In the genomic region with DNA sequence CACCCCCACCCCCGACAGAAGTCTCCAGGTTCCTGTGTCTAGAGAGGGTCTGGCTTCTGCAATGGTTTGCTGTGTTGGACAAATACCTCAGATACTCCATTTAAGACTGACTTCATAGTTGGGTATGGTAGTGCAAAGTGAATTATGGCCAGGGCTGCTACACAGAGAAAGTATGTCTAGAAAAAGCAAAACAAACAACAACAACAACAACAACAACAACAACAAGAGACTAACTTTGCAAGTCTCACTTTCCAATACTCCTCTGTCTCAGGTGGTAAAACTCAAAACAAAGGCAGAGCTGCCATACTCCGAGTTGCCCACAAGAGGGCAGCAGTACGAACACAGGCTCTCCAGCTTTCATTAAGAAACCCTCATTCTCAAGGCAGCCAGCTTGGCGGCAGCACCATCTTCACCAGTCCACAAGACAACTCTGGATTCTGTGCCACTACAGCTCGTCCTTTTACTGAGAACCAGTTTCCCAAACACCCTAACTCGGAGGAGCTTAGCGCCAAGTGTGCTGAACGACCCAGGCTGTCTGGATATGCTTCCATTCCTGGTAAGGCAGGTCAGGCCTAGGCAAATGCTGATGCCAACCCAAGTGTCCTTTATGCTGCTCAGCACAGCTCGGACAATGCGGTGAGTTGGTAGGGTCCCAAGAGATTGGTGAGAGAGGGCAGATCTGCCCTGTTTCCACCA, we compare ENCODE assay signal across 7 mouse cellular contexts.
A peak's percentile ranks its signal among the peaks of the same experiment; 100 is the strongest.
DNase-seq lines count a peak whose midpoint lies in the region; ATAC-seq lines count a peak whose summit lies in the region.

No protein-coding gene starts in this region.

- H3K27me3 ChIP-seq in hindbrain, embryonic 16.5 days (replicated peaks; ENCODE audit: control insufficient read depth, insufficient read depth, low read length) = no peaks in the 10 kb centered on the region

- ATAC-seq in hindbrain, embryonic 16.5 days = peak; percentile 81
- peak; percentile 76 for ATAC-seq in megakaryocyte progenitor cell, adult 5-6 weeks (replicated peaks; ENCODE audit: poor library complexity)

- DNase-seq in adrenal gland, adult 8-10 months = peak; percentile 53
- DNase-seq in cerebellum, postnatal 4 days (ENCODE audit: low spot score in 2 of 2) = peak; percentile 65 to 77
- peak; percentile 79 to 91 for DNase-seq in frontal cortex, postnatal 36 days (ENCODE audit: low spot score in 2 of 2)
- peak; percentile 72 to 75 for DNase-seq in layer of hippocampus, postnatal 36 days
- peak; percentile 67 for DNase-seq in right cerebral cortex, postnatal 4 days

- no peak overlapping the region for H3K9ac ChIP-seq in hindbrain, embryonic 16.5 days (ENCODE audit: low read depth, low read length)

- no peaks in the 10 kb centered on the region for H3K9me3 ChIP-seq in hindbrain, embryonic 16.5 days (ENCODE audit: control insufficient read depth, low read length)

- peak overlapping the region; percentile 14 for H3K27ac ChIP-seq in hindbrain, embryonic 16.5 days (ENCODE audit: low read depth, low read length)

- no peak overlapping the region for H3K4me2 ChIP-seq in hindbrain, embryonic 16.5 days (ENCODE audit: low read length)

- 17% methylated on average over 10 of the region's 10 CpGs for WGBS in hindbrain, embryonic 16.5 days

- peaks cover 5% of the 10 kb centered on the region for H3K4me1 ChIP-seq in hindbrain, embryonic 16.5 days (ENCODE audit: control insufficient read depth, insufficient read depth, low read depth, low read length)

- no peak overlapping the region for H3K4me3 ChIP-seq in hindbrain, embryonic 16.5 days (ENCODE audit: low read length)

- H3K36me3 ChIP-seq in hindbrain, embryonic 16.5 days (ENCODE audit: control insufficient read depth, insufficient read depth, low read length) = no peaks in the 10 kb centered on the region
